Mouse (Mus musculus) limb, embryonic 14.5 days (tissue): ENCODE results near the gene Hoxd3. TPM values are rescaled to one million over a fixed set of nuclear protein-coding genes. Genes with fewer than 3 reads are reported as not detected.

Experiments used
- ATAC-seq: fragments of 200-750 bp; cut with Nextera tagmentation; 2 replicates; pipeline ENCODE4 v1.8.0; 2017; ENCODE audit warnings: low read depth, moderate number of reproducible peaks, moderate TSS enrichment; ENCODE audit not compliant: low FRiP score
- DNase-seq: peaks from one replicate; pipeline ENCODE4 v3.0.0-alpha.2; 2015; ENCODE audit warnings: low spot score
- H3K27ac ChIP-seq: fragments of 300-500 bp; sonication (generic); replicated peaks from 2 replicates; pipeline ENCODE4 v1.5.1; 2014; ENCODE audit warnings: low read depth, mild to moderate bottlenecking, low read length, moderate library complexity, mixed read lengths
- H3K27me3 ChIP-seq: fragments of 300-500 bp; sonication (generic); 2 replicates; pipeline ENCODE4 v1.6.1; 2014; ENCODE audit warnings: low read length, mixed read lengths; ENCODE audit not compliant: control insufficient read depth, insufficient read depth
- H3K36me3 ChIP-seq: fragments of 300-500 bp; sonication (generic); 2 replicates; pipeline ENCODE4 v1.6.1; 2014; ENCODE audit warnings: mild to moderate bottlenecking, low read length, moderate library complexity, mixed read lengths; ENCODE audit not compliant: control insufficient read depth, insufficient read depth
- H3K4me1 ChIP-seq: fragments of 300-500 bp; sonication (generic); 2 replicates; pipeline ENCODE4 v1.6.1; 2014; ENCODE audit warnings: antibody characterized with exemption, low read length, mixed read lengths; ENCODE audit not compliant: control insufficient read depth, insufficient read depth
- H3K4me2 ChIP-seq: fragments of 300-500 bp; sonication (generic); replicated peaks from 2 replicates; pipeline ENCODE4 v1.6.1; 2014; ENCODE audit warnings: low read depth, mild to moderate bottlenecking, low read length, moderate library complexity; ENCODE audit not compliant: severe bottlenecking
- H3K4me3 ChIP-seq: fragments of 300-500 bp; sonication (generic); replicated peaks from 2 replicates; pipeline ENCODE4 v1.5.1; 2014; ENCODE audit warnings: low read length
- H3K9ac ChIP-seq: fragments of 300-500 bp; sonication (generic); 2 replicates; pipeline ENCODE4 v1.6.1; 2014; ENCODE audit warnings: mild to moderate bottlenecking, low read depth, low read length, moderate library complexity; ENCODE audit not compliant: severe bottlenecking
- H3K9me3 ChIP-seq: fragments of 300-500 bp; sonication (generic); 2 replicates; pipeline ENCODE4 v1.6.1; 2016; ENCODE audit warnings: low read length; ENCODE audit not compliant: control insufficient read depth
- POLR2A ChIP-seq: fragments of 200-500 bp; IDR thresholded peaks from 2 replicates; pipeline ENCODE4 v1.8.0; 2012; ENCODE audit warnings: inconsistent platforms, mild to moderate bottlenecking, moderate library complexity, borderline replicate concordance; ENCODE audit not compliant: insufficient read depth, insufficient read length; ENCODE audit errors: extremely low read depth
- WGBS: fragments of 180-500 bp; shearing (Covaris S2); extraction: QIAGEN DNeasy Blood & Tissue Kit; methylation state at CpG from one replicate; pipeline ENCODE4 v1.1.7; 2014; 5-methylcytosine and 5-hydroxymethylcytosine counted together
- polyA plus RNA-seq, 2 experiments: library from polyadenylated mRNA; depleted of rRNA in 1 of 2; stranded (reverse) in 1 of 2; unstranded in 1 of 2; fragments of >200 nt; fragmentation: Nextera tagmentation in 1 of 2; extraction: Ambion mirVana in 1 of 2; gene quantifications; 2 replicates each; pipeline versions ENCODE4 v1.2.1 to v1.2.3; 2012 to 2014

The Hoxd3 gene
- polyA plus RNA-seq, 2 experiments = 0.59 to 2.3 TPM

GRCm38 (mm10) chr2:74701949-74702819 is 9.5 kb upstream of the Hoxd3 start:
- ATAC-seq (no peak), DNase-seq (peak; percentile 82)
- WGBS = 11% methylated on average over 17 of the region's 17 CpGs
- Histone ChIP-seq H3K27ac (no peak overlapping the region), H3K9me3 (no peaks in the 10 kb centered on the region), H3K9ac (no peak overlapping the region), H3K4me3 (no peak overlapping the region), H3K4me2 (peak overlapping the region; percentile 34; the same call in 1 of the 2 replicates), H3K4me1 (peaks cover 15% of the 10 kb centered on the region), H3K36me3 (no peaks in the 10 kb centered on the region), H3K27me3 (peaks cover 68% of the 10 kb centered on the region)
- no peak for TF ChIP-seq POLR2A

GRCm38 (mm10) chr2:74702820-74703219 is 8.9 kb upstream of the Hoxd3 start:
- TF ChIP-seq POLR2A = no peak
- Histone ChIP-seq H3K9me3 (no peaks in the 10 kb centered on the region), H3K4me3 (no peak overlapping the region), H3K4me2 (no peak overlapping the region), H3K36me3 (no peaks in the 10 kb centered on the region), H3K9ac (no peak overlapping the region), H3K27ac (no peak overlapping the region), H3K27me3 (peaks cover 75% of the 10 kb centered on the region), H3K4me1 (peaks cover 15% of the 10 kb centered on the region)
- DNase-seq (no peak), ATAC-seq (no peak)
- WGBS = 18% methylated on average over 6 of the region's 6 CpGs

GRCm38 (mm10) chr2:74703317-74703716 is 8.4 kb upstream of the Hoxd3 start:
- Histone ChIP-seq H3K27ac (no peak overlapping the region), H3K4me1 (peaks cover 12% of the 10 kb centered on the region), H3K9ac (no peak overlapping the region), H3K4me3 (no peak overlapping the region), H3K9me3 (no peaks in the 10 kb centered on the region), H3K27me3 (peaks cover 79% of the 10 kb centered on the region), H3K36me3 (no peaks in the 10 kb centered on the region), H3K4me2 (no peak overlapping the region)
- ATAC-seq (no peak), DNase-seq (no peak)
- WGBS = 11% methylated on average over 10 of the region's 10 CpGs
- TF ChIP-seq POLR2A = no peak

GRCm38 (mm10) chr2:74703720-74704392 is 7.9 kb upstream of the Hoxd3 start:
- Histone ChIP-seq H3K36me3 (no peaks in the 10 kb centered on the region), H3K27ac (no peak overlapping the region), H3K4me2 (peak overlapping the region; percentile 78), H3K27me3 (peaks cover 84% of the 10 kb centered on the region), H3K4me1 (peaks cover 9% of the 10 kb centered on the region), H3K9me3 (no peaks in the 10 kb centered on the region), H3K4me3 (peak overlapping the region; percentile 53), H3K9ac (no peak overlapping the region)
- DNase-seq (no peak), ATAC-seq (no peak)
- WGBS = 5% methylated on average over 26 of the region's 26 CpGs
- TF ChIP-seq POLR2A = no peak

- Histone ChIP-seq H3K4me2 (peak within 1 kb of the TSS; percentile 78), H3K9me3 (no peaks in the 10 kb centered on the region), H3K4me3 (peak within 1 kb of the TSS; percentile 53), H3K36me3 (no peaks in the 10 kb centered on the region), H3K9ac (peak within 1 kb of the TSS; percentile 73), H3K27me3 (peaks cover 85% of the 10 kb centered on the region), H3K27ac (peak within 1 kb of the TSS; percentile 83), H3K4me1 (peaks cover 5% of the 10 kb centered on the region)
- 2% methylated on average over 22 of the region's 52 CpGs for WGBS
- DNase-seq (no peak), ATAC-seq (peak; percentile 15; the same call in 1 of the 2 replicates)
- no peak for TF ChIP-seq POLR2A
These were observed 7.2 kb upstream of the Hoxd3 start, which contains the start of gene Hoxd8 for GRCm38 (mm10) chr2:74704393-74704998. Hoxd8 (plus strand) TSS chr2:74704615.
